Mouse (Mus musculus) activated CD4-positive, CD25-positive, alpha-beta regulatory T cell, adult 4 months (primary cell): ENCODE results near the gene Sergef. TPM values are rescaled to one million over a fixed set of nuclear protein-coding genes. Genes with fewer than 3 reads are reported as not detected.
A peak's percentile ranks its signal among the peaks of the same experiment; 100 is the strongest.

Experiments used
- ATAC-seq: one replicate; pipeline ENCODE4 v1.8.0; 2017
- polyA plus RNA-seq, 2 experiments: library from polyadenylated mRNA; unstranded; fragments of 100-300 nt; shearing (Covaris generic); gene quantifications; one replicate each; pipeline ENCODE4 v1.2.1; 2017

Gene Sergef
- polyA plus RNA-seq, 2 experiments from 2014 or later, result 17.9 to 18.3 TPM

DNA sequence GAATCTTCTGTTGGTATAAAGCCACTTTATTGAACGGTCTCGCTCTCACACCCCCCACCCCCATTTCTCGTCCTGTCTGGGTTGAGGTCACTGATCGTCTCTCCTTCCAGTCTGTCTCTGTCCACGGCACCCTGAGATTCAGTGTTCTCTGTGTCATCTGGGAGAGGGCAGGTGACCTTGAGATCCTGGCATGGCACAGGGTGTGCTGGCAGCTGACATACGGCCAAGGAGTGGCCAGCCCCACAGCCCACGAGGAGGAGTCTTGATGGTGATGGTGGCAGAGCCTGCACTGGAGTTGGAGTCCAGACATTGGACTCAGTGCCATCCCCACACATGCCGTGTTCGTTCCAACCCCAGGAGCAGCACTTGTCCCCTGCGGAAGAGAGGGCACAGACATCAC lies 196.4 kb downstream of the Sergef start:
- ATAC-seq, result no peak

DNA sequence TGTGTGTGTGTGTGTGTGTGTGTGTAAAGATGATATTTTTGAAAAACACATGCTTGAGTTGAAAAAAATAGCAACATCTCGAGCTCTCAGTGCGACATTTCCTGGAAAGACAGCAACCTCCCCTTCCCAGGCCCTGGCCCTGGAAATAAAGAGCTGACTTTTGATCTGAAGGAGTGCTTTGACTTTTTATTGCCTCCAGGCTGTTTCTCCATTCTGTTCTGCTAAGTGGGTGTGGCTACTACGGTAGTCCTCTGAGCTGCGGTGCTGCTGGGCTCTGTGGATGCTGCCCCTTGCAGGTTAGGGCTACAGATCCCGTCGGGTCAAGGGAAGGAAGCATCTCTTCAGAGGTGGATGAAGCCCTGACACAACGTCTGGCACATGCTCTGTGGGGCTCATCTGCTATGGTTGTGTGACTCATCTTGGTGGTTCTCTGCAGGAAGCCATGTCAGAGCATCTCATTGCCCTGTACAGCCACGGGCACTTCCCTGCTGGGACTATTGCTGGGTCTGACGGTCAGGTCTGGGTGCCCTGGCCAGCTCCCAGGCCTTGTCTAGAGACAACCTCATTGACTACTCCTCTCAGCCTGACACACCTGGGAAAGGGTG lies 201.0 kb downstream of the Sergef start:
- no peak for ATAC-seq

GRCm38 (mm10) chr7:46435833-46436232 lies 203.8 kb downstream of the Sergef start:
- no peak for ATAC-seq

- ATAC-seq, result no peak
Observed at GRCm38 (mm10) chr7:46433874-46434273, 205.7 kb downstream of the Sergef start.

DNA sequence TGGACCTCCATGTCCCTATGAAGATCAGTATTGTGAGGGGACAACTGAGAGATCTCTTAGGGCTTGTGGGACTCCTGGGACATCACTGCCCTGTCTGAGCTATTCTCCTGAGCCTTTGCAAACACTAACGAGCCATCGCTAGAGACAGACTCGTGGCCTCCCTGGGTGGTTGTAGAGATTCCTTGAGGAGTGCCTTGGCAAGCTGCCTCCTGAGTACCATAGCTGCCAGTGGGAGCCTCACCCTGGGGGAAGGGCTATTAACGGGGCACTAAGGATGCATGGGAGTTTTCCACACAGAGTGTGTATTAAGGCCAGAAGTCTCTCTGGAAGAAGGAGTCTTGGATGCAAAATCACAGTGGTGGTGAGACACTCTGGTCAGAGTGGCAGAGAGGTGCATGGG lies 214.6 kb downstream of the Sergef start:
- ATAC-seq, result no peak

GRCm38 (mm10) chr7:46423951-46424350 lies 215.7 kb downstream of the Sergef start:
- ATAC-seq, result no peak

- peak; percentile 28 for ATAC-seq
Observed at GRCm38 (mm10) chr7:46422764-46423412, 216.7 kb downstream of the Sergef start.

GRCm38 (mm10) chr7:46422052-46422763 lies 217.4 kb downstream of the Sergef start:
- ATAC-seq, result no peak

GRCm38 (mm10) chr7:46421535-46421934 lies 218.1 kb downstream of the Sergef start:
- no peak for ATAC-seq

DNA sequence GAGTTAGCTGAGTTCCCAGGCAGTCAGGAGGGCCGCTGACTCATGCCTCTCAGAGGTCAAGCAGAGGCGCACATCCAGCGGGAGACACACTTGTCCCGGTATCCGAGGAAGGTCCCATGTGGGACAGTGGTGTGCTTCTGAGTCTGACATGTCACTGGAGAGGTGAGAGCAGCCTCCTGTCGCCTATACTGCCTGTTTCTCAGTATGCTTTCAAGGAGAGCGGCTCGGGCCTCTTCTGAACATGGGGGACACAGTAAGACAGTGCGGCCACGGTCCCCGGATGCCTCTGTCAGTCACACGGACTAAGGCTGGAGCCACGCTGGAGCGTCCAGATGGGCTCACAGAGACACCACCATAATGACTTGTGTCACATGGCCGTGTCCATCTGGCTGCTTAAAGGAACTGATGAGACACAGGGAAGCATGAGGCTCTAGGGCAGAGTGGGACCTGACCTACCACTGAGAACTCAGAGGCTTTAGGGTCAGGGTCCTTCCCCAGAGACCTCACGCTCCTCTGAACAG lies 221.4 kb downstream of the Sergef start:
- no peak for ATAC-seq

DNA sequence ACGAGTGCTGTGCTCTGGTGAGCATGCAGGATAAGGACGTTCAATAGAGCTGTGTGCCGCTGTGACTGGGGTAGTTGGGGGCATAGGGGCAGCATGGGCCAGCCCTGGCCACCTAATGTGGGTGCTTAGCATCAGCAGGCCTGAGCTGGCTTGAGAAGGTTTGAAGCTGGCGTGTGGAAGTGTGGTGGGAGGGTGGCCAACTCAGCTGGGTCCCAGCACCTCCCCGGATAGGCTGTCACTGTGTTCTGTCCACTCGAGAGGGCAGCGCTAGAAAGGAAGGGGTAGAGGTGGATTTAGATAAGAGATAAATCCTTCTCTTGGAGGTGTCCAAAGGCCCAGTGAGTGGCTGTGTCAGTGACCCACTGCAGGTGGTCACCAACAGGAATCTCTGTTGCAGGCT lies 222.1 kb downstream of the Sergef start:
- ATAC-seq, result no peak

DNA sequence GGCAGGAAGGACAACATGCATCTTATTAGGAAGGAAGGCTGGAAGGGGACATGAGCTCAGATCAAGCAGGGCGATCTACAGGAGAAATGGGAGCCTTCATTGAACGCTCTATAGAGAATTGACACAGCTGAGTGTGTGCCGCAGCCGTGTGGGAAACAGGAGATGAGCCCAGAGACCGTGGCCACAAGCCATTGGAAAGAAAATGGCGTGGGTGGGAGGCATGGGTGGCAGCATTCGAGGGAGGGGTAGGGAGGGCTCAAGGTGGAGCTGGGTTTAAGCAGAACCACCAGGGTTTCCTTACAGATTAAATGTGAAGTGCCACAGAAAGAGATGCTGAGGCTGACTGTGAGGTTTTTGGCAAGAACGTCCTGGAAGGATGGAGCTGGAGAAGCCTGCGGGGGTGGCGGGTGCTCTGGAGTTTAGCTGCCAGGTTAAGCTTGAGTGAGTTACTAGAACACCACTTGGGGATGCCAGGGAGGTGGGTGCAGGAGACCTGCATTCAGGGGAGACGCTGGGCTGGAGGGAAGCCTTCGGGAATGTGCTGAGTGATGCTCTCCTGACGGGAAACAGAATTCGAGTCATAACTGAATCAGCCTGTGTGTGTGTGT lies 223.7 kb downstream of the Sergef start:
- ATAC-seq, result no peak

DNA sequence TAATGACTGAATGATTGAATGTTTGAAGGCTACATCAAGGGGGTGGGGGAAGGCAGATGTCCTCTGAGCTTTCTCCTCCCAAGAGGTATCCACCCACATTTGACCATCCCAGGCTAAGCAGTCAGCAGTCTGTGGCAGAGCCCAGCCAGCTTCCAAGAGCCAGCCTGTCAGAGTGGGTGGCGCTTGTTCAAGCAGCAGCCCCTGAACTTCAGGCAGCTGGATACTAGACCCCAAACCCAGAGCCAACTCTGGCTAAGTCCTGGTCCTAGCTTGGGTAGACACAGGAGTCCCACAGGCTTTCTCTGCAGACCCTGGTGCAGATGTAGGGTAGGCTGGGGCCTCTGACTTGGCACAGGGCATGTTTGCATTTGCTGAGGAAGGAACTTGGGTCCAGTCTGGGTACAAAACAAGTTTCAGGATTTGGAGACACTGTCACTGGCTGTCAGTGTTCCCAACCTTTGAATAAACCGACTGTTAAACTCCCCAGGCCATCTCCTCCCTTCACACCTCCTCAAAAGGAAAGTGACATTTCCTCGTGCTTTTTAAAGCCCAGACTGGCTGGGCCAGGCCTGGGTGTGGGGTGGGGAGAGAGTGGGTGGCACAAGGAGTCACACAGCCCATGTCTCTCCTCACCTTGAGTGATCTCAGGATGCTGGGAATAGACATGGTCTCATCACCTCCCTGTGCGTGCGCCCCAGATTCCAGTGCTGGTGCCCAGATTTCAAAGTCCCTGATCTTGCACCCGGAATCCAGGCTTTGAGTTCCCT lies 225.5 kb downstream of the Sergef start:
- ATAC-seq, result no peak

GRCm38 (mm10) chr7:46412823-46413222 lies 226.8 kb downstream of the Sergef start:
- ATAC-seq, result no peak

DNA sequence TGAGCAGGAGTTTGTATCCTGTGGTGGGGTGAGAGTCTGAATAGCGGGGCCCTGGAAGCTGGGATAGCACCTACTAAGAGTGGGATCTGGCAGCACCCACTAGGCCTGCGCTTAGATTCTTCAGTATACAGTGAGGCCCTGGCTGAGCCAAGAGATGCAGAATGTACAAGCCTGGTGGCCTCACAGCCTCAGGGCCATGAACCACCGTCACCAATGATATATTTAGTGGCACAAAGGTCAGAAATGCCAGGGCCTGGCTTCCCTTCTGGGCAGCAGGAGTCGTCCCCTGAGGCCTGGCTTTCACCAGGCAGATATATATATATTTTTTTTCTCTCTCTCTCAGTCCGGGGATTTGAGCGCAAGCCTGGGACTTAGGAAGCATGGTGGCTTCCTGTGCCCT lies 228.9 kb downstream of the Sergef start:
- ATAC-seq, result no peak

GRCm38 (mm10) chr7:46409204-46409789 lies 230.3 kb downstream of the Sergef start:
- no peak for ATAC-seq

DNA sequence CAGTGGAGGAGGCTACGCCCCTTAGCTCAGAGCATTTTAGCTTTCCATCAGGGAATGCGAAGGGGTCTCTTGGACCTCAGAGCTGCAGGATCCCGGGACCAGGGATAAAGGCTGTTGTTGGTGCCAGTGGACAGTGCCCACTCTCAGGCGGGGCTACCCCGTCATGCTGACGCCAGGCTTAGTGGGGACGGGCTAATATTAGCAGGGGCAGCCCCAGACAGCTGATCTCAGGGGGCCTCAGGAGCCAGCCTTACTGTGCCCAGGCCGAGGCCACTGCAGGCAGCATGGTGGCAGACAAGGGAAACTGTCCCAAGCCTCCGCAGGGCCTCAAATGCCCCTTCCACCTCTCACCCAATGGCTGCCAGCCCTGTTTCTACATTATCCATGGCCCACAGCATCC lies 231.0 kb downstream of the Sergef start:
- ATAC-seq, result no peak

GRCm38 (mm10) chr7:46404756-46405155 lies 234.9 kb downstream of the Sergef start:
- ATAC-seq, result no peak

- no peak for ATAC-seq
Observed at GRCm38 (mm10) chr7:46403616-46404485, 235.8 kb downstream of the Sergef start.

DNA sequence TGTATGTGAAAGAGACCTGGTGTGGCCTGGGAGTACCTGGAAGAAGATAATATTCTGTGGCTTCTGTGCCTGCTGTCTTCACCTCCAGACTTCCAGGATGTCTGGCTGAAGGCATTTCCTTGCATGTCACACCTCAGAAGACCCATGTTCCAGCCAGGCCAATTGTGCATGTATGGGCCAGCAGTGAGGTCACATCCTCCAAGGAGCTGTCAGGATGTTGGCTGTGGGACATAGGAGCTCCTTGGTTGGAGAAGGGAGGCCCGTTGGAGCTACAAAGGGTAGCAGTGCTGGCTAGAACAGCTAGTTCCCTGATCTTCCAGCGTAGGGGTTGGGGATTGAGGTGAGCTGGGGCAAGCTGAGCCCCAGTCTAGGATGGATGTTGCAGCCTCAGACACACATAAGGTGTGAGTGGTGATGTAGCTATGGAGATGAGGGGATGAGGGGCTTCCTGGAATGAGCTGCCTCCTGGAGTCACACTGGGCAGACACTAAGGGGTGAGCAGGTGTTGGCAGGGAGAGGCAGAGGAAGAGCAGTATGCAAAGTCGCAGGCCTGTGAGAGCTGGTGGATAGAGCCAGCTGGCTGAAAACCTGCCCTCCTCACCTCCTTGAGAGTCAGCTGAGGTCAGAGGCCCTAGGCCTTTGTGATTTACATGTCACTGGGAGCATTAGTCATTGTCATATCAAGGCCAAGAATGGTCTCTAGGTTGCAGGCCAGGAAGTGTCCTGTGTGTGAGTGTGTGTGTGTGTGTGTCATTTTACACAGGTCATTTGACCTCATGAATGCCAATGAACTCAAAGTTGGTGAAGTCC lies 238.0 kb downstream of the Sergef start:
- ATAC-seq, result no peak
